Mouse (Mus musculus) cerebellum, adult 2 months (tissue): ENCODE measurements around the gene Prkar2b.

Source experiments
- CTCF ChIP-seq: fragments of 200-500 bp; IDR thresholded peaks from 2 replicates; pipeline ENCODE4 v1.5.1; 2011; ENCODE audit warnings: low read depth, mild to moderate bottlenecking, control low read depth, low read length, moderate library complexity, borderline replicate concordance; ENCODE audit not compliant: insufficient read depth
- POLR2A ChIP-seq: fragments of 200-500 bp; IDR thresholded peaks from 2 replicates; pipeline ENCODE4 v1.6.1; 2011; ENCODE audit warnings: low read length, control low read depth, borderline replicate concordance; ENCODE audit not compliant: insufficient read depth

DNA sequence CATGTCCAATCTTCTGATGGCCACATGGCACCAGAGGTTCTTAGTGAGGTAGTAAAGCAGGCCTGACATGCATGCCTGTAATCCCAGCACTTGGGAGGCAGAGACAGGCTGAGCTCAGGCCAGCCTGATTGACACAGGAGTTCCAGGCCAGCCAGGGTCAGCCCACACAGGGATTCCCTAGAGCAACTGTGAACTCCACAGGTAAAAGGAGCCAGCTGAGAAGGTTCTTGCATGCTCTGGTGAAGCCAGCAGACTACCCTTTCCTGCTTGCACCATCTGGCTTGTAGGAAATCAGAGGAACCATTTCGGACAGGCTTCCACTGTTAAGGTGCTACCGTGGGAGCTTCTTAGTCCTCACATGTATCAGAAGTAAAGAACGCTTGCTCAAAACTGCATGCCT is 5.3 kb downstream of the Prkar2b start:
- TF ChIP-seq POLR2A (no peak), CTCF (no peak)
